Mouse (Mus musculus): Measurements from ENCODE around the gene Rab28.
A peak's percentile ranks its signal among the peaks of the same experiment; 100 is the strongest.
"Not testable (repeated sequence)": the region's sequence is repeated elsewhere in the genome, so short reads cannot be mapped to it uniquely, and the experiment has no call there.

The Rab28 gene

DNA sequence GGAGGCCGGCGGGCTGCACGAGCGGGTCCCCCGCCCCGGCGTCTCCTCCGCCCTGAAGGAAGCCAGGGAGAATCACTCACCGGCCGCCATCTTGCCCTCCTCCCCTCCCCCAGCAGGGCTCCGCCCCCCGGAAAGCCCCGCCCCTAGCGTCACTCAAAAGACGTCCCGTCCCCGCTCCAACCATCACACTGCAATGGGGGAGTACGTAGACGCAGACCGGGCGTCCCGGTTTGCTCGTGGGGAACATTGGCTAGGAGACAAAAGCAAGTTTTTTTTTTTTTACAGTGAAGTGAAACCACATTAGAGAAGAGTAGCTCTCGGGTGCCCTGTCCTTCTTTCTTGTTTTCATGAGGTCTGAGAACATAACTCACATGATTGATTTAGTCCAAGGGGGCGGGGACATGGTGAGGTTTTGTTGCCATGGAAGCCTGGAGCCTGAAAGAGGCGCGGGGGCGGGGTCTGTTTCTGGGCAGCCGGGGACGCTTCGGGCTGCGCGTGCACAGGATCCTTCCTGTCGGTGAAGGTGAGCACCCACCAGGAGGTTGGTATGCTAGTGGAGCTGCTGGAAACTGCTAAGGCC is at the start of gene Rab28:
Gene Rab28 (minus strand): TSS at position 107 of the 580 bp plus-strand sequence.
- peak; percentile 88 to 94 for DNase-seq (ENCODE audit: low spot score in 2 of 2)

DNA sequence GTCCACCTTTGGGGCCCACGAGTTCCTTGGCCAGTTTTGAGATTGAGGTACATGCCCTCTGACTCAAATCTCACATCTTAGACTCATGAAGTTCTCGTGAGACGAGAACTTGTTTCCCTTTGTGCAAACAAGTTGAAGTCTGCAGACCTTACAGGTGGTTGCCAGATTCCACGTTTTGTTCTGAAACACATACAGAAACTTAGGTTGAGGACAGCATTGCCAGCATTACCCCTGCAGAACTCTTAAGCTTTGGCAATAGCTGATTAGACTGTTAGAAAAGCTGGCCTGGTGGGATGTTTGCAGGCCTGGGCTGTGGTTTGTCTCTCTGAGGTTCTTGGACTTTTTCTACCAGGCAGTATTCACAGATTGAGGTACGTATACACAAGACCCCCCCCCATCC is 49.4 kb upstream of the Rab28 start:
- DNase-seq (ENCODE audit: low spot score in 2 of 2): no peak

GRCm38 (mm10) chr5:41756396-41756795 is 48.4 kb upstream of the Rab28 start:
- no peak for DNase-seq (ENCODE audit: low spot score in 2 of 2)

- DNase-seq (ENCODE audit: low spot score in 2 of 2): no peak
Observed at GRCm38 (mm10) chr5:41755373-41755960, 47.5 kb upstream of the Rab28 start.

DNA sequence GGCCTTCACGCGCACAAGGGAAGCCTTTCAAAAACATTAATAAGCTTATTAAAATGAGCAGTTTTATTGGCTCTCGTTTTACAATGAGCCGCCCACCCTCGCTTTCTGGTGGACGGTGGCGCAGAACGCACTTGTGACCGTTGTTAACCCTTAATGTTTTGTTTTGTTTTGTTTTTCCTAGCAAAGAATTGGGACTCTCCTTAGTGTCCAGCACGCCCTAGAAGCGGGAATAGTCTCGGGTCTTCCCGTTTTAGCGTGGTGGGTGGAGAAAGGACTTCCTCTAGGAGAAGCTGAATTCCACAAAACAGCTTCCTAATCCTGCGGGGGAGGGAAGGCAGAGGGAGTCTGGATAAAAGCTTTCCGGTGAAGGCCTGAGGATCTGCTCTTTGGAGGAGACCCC is 46.9 kb upstream of the Rab28 start:
- no peak for DNase-seq (ENCODE audit: low spot score in 2 of 2)

DNA sequence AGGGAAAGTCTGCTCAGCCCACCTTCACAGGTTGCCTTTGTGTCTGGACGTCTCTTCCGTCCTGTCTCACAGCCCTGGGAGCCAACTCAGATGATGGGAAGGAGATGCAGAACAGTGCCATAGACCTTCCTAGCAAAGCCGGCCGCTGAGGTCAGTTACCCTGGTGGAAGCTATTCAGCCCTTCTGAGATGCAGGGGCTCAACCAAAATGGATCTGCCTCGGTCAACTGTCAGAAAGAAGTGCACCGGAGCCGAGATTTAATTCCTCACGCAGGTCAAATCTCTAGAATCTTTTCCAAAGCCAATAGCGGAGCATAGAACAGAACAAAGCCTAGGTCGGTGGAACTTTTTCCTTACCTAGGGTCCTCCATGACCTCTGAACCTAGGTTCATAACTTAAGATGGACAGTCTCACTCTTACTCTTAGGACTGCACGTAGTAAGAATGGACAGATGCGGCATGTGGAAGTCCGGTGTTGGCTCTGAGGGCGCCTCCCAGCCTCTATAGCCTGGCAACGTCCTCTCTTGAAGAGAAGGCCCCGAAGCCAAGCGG is 46.3 kb upstream of the Rab28 start:
- no peak for DNase-seq (ENCODE audit: low spot score in 2 of 2)

DNA sequence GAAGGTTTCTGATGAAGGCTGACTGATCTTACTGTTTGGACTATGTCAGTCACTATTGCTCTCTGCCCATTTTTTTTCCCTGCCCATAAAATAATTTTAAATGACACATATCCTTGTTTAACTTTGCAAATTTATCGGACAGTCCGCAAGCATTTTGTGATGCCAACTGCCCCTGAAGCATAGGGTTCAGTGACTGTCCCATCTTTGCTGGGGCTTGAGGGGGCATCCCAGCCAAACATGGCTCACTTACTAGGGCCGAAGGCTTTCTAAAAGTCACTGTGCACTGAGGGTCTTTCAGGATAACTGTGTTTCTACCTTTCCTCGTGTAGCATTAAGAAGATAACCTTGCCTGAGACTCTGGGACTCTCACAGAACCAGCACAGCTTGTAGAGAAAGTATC is 44.8 kb upstream of the Rab28 start:
- DNase-seq (ENCODE audit: low spot score in 2 of 2): no peak

GRCm38 (mm10) chr5:41744898-41745780 is 37.2 kb upstream of the Rab28 start:
- DNase-seq (ENCODE audit: low spot score in 2 of 2): no peak

- DNase-seq (ENCODE audit: low spot score in 2 of 2): no peak
Observed at GRCm38 (mm10) chr5:41744234-41744633, 36.3 kb upstream of the Rab28 start.

GRCm38 (mm10) chr5:41738817-41739216 is 30.9 kb upstream of the Rab28 start:
- DNase-seq (ENCODE audit: low spot score in 2 of 2): no peak

GRCm38 (mm10) chr5:41737039-41737438 is 29.1 kb upstream of the Rab28 start:
- DNase-seq (ENCODE audit: low spot score in 2 of 2): no peak

DNA sequence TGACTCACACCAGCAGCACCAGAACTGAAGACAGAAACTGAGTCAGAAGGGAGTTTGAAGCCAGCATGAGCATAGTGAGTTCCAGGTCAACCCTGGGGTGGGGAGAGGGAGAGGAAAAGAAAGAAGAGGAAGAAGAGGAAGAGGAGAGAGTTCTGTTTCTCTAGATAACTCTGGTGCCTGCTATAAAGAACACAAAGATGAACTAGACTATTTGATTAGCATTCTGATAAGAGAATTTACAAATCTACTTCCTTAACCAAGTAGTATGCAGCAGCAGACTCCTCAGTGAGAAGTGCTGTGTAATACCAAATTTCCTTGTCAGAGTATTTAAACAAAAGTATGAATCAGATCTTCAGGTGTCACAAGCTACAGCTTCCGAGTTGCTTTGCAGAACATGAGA is 19.1 kb upstream of the Rab28 start:
- DNase-seq (ENCODE audit: low spot score in 2 of 2): no peak

DNA sequence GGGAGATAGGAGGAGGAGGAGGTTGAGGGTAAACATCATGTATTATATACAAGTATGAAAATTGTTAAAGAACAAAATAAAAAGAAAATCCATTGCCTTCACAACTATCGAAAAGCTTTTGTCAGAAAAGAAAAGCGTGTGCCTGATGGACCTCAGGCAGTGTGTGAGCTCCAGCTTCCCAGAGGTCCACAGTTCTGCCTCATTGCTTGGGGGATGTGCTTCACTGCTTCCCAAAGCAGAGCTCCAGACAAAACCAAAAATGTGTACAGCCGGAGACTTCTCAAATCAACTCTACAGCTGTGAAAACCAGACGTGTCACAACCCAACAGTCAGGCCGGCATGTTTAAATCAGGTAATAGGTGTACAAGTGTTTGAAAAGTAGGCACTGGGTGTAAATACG is 17.6 kb upstream of the Rab28 start:
- no peak for DNase-seq (ENCODE audit: low spot score in 2 of 2)

DNA sequence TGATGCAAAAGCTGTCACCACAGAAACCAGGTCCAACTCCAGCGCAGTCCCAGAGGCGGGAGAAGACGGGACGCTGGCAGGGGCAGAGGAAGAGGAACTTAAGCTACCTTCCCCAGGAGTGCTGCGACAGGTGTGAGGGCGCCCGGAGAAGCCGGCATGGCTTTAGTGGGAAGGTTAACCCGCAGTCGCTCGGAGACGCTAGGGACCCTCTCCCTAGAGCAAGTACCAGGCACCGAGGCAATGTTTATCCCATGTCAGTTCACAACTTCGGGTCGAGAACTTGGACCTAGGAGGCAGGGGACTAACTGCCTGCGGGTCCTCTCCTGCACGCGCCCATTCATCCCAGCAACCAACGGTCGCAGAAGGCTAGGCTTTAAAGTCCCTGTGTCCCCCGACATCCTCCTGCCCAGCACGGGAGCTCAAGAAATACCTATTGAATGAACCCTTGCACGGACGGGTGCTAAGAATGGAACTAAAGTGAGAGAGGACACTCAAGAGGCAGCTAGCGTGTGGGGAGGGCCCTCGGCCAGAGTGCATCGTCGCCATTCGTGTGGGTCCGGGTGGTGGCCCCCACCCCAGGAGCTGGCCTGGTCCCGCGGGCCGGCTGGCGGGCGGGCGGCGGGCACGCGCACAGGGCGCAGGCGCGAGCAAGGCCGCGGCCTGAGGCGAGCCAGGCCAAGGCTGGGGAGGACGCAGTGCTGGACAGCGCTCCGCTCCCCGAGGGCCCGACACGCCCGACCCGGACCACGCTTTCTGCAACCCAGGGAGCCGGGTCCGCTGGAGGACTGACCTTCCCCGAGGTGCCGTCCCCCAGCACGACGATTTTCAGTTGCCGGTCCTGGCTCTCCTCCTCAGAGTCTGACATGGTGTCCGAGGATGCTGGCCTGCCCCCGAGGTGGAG is 592 bp downstream of the Rab28 start:
- peak in 1 of 2 experiments; percentile 42 for DNase-seq (ENCODE audit: low spot score in 2 of 2)

- DNase-seq (ENCODE audit: low spot score in 2 of 2): no peak
Observed at GRCm38 (mm10) chr5:41706777-41707114, 1.2 kb downstream of the Rab28 start.

GRCm38 (mm10) chr5:41701085-41701484 is 6.9 kb downstream of the Rab28 start:
- DNase-seq (ENCODE audit: low spot score in 2 of 2): not testable (repeated sequence)

GRCm38 (mm10) chr5:41697958-41698357 is 10.0 kb downstream of the Rab28 start:
- DNase-seq (ENCODE audit: low spot score in 2 of 2): no peak

DNA sequence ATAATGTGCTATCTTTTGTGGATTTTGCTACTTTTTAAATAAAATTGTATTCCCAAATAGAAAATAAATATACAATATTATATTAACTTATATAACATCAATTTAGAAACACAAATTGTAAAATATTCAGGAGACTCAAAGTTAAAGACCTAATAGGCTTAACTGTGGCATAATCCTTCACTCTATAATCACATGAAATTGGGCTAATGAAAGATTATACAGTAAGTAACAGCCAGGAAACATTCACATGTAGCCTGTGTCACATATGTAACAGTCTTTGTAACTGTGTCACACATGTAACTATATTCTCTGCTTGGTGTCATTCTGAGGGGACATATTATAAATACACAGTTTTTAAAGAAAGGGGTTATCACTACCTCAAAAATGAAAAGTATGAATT is 22.9 kb downstream of the Rab28 start:
- no peak for DNase-seq (ENCODE audit: low spot score in 2 of 2)

GRCm38 (mm10) chr5:41683976-41684375 is 24.0 kb downstream of the Rab28 start:
- no peak for DNase-seq (ENCODE audit: low spot score in 2 of 2)

DNA sequence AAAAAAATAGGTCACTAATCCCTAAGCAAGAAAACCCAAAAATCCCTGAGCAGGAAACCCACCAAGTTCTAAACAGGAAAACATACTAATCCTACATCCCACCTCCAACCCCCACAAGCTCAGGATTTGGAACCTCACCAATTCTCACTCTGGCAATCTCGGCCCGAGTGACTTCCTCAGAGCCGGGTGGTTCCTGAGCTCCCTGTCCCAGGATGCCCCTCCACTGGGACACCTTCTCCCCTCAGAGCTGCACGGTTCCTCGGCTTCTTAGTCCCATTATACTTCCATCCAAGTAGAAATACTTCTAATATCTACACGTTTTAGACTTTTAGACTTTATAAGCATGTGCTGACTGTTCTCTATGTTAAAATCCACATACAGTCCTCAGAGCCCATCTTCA is 41.9 kb downstream of the Rab28 start:
- DNase-seq (ENCODE audit: low spot score in 2 of 2): no peak

GRCm38 (mm10) chr5:41636793-41637192 is 71.2 kb downstream of the Rab28 start:
- no peak for DNase-seq (ENCODE audit: low spot score in 2 of 2)
